Mouse (Mus musculus) stomach, embryonic 15.5 days (tissue): ENCODE measurements around the gene Ap3b2. TPM values are rescaled to one million over a fixed set of nuclear protein-coding genes. Genes with fewer than 3 reads are reported as not detected.

Source experiments
- ATAC-seq: fragments of 200-750 bp; cut with Nextera tagmentation; 2 replicates; pipeline ENCODE4 v1.8.0; 2017; ENCODE audit warnings: low read depth, moderate number of reproducible peaks, moderate TSS enrichment; ENCODE audit not compliant: insufficient read depth, low FRiP score
- H3K27ac ChIP-seq: fragments of 300-500 bp; sonication (generic); 2 replicates; pipeline ENCODE4 v1.5.1; 2015; ENCODE audit warnings: mild to moderate bottlenecking, inconsistent platforms
- H3K27me3 ChIP-seq: fragments of 300-500 bp; sonication (generic); replicated peaks from 2 replicates; pipeline ENCODE4 v1.6.1; 2015; ENCODE audit warnings: inconsistent platforms
- H3K36me3 ChIP-seq: fragments of 300-500 bp; sonication (generic); 2 replicates; pipeline ENCODE4 v1.6.1; 2015; ENCODE audit warnings: inconsistent platforms
- H3K4me1 ChIP-seq: fragments of 300-500 bp; sonication (generic); 2 replicates; pipeline ENCODE4 v1.6.1; 2015; ENCODE audit warnings: inconsistent platforms
- H3K4me2 ChIP-seq: fragments of 300-500 bp; sonication (generic); 2 replicates; pipeline ENCODE4 v1.6.1; 2015; ENCODE audit warnings: mild to moderate bottlenecking, inconsistent platforms
- H3K4me3 ChIP-seq: fragments of 300-500 bp; sonication (generic); replicated peaks from 2 replicates; pipeline ENCODE4 v1.5.1; 2015; ENCODE audit warnings: inconsistent platforms
- H3K9ac ChIP-seq: fragments of 300-500 bp; sonication (generic); 2 replicates; pipeline ENCODE4 v1.6.1; 2015; ENCODE audit warnings: inconsistent platforms
- H3K9me3 ChIP-seq: fragments of 300-500 bp; sonication (generic); 2 replicates; pipeline ENCODE4 v1.6.1; 2016; ENCODE audit warnings: inconsistent platforms
- WGBS: fragments of 180-500 bp; shearing (Covaris S2); methylation state at CpG from one replicate; pipeline ENCODE4 v1.1.7; 2015; 5-methylcytosine and 5-hydroxymethylcytosine counted together
- polyA plus RNA-seq: library from polyadenylated mRNA; unstranded; fragments of >200 nt; fragmentation: Nextera tagmentation; extraction: Ambion mirVana; gene quantifications from 2 replicates; pipeline ENCODE4 v1.2.1, GENCODE M21; 2015

The Ap3b2 gene
- 4.6 and 6.2 TPM in 2 replicates for polyA plus RNA-seq

GRCm38 (mm10) chr7:81493331-81494021, at the start of gene Ap3b2:
Ap3b2 (minus strand) TSS chr7:81493925.
- Histone ChIP-seq H3K4me2 (peak within 1 kb of the TSS; percentile 95), H3K9me3 (no peaks in the 10 kb centered on the region), H3K9ac (no peak within 1 kb of the TSS), H3K4me1 (peaks cover 6% of the 10 kb centered on the region; the same call in 1 of the 2 replicates), H3K36me3 (no peaks in the 10 kb centered on the region), H3K27me3 (peaks cover 30% of the 10 kb centered on the region), H3K4me3 (peak within 1 kb of the TSS; percentile 53), H3K27ac (no peak within 1 kb of the TSS)
- ATAC-seq: peak; percentile 63; the same call in 1 of the 2 replicates
- under 1% methylated on average over 50 of the region's 57 CpGs for WGBS

GRCm38 (mm10) chr7:81542934-81543333, 49.2 kb upstream of the Ap3b2 start:
- ATAC-seq: no peak
- no peak overlapping the region for H3K4me2 ChIP-seq

GRCm38 (mm10) chr7:81541924-81542524, 48.3 kb upstream of the Ap3b2 start:
- no peak overlapping the region for H3K9ac ChIP-seq
- H3K27ac ChIP-seq: no peak overlapping the region
- H3K4me1 ChIP-seq: no peaks in the 10 kb centered on the region
- no peak overlapping the region for H3K4me3 ChIP-seq
- H3K4me2 ChIP-seq: no peak overlapping the region
- WGBS: 83% methylated on average over 7 of the region's 7 CpGs
- no peaks in the 10 kb centered on the region for H3K27me3 ChIP-seq
- H3K9me3 ChIP-seq: no peaks in the 10 kb centered on the region
- no peaks in the 10 kb centered on the region for H3K36me3 ChIP-seq
- no peak for ATAC-seq

More at GRCm38 (mm10) chr7:81542934-81543333, 49.2 kb upstream of the Ap3b2 start:
- H3K27ac ChIP-seq: no peak overlapping the region
- H3K36me3 ChIP-seq: no peaks in the 10 kb centered on the region
- no peaks in the 10 kb centered on the region for H3K27me3 ChIP-seq
- no peak overlapping the region for H3K4me3 ChIP-seq
- H3K4me1 ChIP-seq: no peaks in the 10 kb centered on the region
- WGBS: 64% methylated on average over 8 of the region's 8 CpGs
- no peaks in the 10 kb centered on the region for H3K9me3 ChIP-seq
- no peak overlapping the region for H3K9ac ChIP-seq

GRCm38 (mm10) chr7:81540999-81541398, 47.3 kb upstream of the Ap3b2 start:
- Histone ChIP-seq H3K4me1 (no peaks in the 10 kb centered on the region), H3K27ac (no peak overlapping the region), H3K36me3 (no peaks in the 10 kb centered on the region), H3K9ac (no peak overlapping the region), H3K27me3 (no peaks in the 10 kb centered on the region), H3K9me3 (no peaks in the 10 kb centered on the region), H3K4me3 (no peak overlapping the region), H3K4me2 (no peak overlapping the region)
- 67% methylated on average over 1 of the region's 1 CpGs for WGBS
- ATAC-seq: no peak

- WGBS: 39% methylated on average over 2 of the region's 2 CpGs
- Histone ChIP-seq H3K4me3 (no peak overlapping the region), H3K27ac (no peak overlapping the region), H3K9me3 (no peaks in the 10 kb centered on the region), H3K36me3 (peaks cover 9% of the 10 kb centered on the region; the same call in 1 of the 2 replicates), H3K4me1 (no peaks in the 10 kb centered on the region), H3K27me3 (no peaks in the 10 kb centered on the region), H3K9ac (no peak overlapping the region), H3K4me2 (no peak overlapping the region)
- no peak for ATAC-seq
Observed at GRCm38 (mm10) chr7:81539565-81539964, 45.8 kb upstream of the Ap3b2 start.

- 50% methylated on average over 2 of the region's 2 CpGs for WGBS
Observed at GRCm38 (mm10) chr7:81538070-81538675, 44.4 kb upstream of the Ap3b2 start.

GRCm38 (mm10) chr7:81536478-81536877, 42.8 kb upstream of the Ap3b2 start:
- no peak overlapping the region for H3K27ac ChIP-seq
- 78% methylated on average over 4 of the region's 4 CpGs for WGBS

More at GRCm38 (mm10) chr7:81538070-81538675, 44.4 kb upstream of the Ap3b2 start:
- no peak overlapping the region for H3K9ac ChIP-seq
- ATAC-seq: no peak
- no peaks in the 10 kb centered on the region for H3K27me3 ChIP-seq
- H3K4me2 ChIP-seq: no peak overlapping the region
- H3K4me3 ChIP-seq: no peak overlapping the region
- H3K27ac ChIP-seq: no peak overlapping the region
- H3K4me1 ChIP-seq: no peaks in the 10 kb centered on the region
- no peaks in the 10 kb centered on the region for H3K9me3 ChIP-seq
- H3K36me3 ChIP-seq: peaks cover 20% of the 10 kb centered on the region

GRCm38 (mm10) chr7:81531462-81531861, 37.7 kb upstream of the Ap3b2 start:
- H3K4me2 ChIP-seq: no peak overlapping the region
- 84% methylated on average over 1 of the region's 1 CpGs for WGBS
- no peak for ATAC-seq
- H3K4me3 ChIP-seq: no peak overlapping the region
- H3K9me3 ChIP-seq: no peaks in the 10 kb centered on the region
- no peak overlapping the region for H3K27ac ChIP-seq
- H3K27me3 ChIP-seq: no peaks in the 10 kb centered on the region
- peaks cover 43% of the 10 kb centered on the region for H3K36me3 ChIP-seq
- no peak overlapping the region for H3K9ac ChIP-seq
- no peaks in the 10 kb centered on the region for H3K4me1 ChIP-seq

More at GRCm38 (mm10) chr7:81536478-81536877, 42.8 kb upstream of the Ap3b2 start:
- no peak for ATAC-seq
- Histone ChIP-seq H3K4me2 (no peak overlapping the region), H3K27me3 (no peaks in the 10 kb centered on the region), H3K4me3 (no peak overlapping the region), H3K9ac (no peak overlapping the region), H3K36me3 (peaks cover 34% of the 10 kb centered on the region), H3K9me3 (no peaks in the 10 kb centered on the region), H3K4me1 (no peaks in the 10 kb centered on the region)

- Histone ChIP-seq H3K4me3 (no peak overlapping the region), H3K27ac (no peak overlapping the region), H3K4me2 (no peak overlapping the region), H3K27me3 (no peaks in the 10 kb centered on the region), H3K9me3 (no peaks in the 10 kb centered on the region), H3K4me1 (peaks cover 5% of the 10 kb centered on the region; the same call in 1 of the 2 replicates), H3K36me3 (peaks cover 31% of the 10 kb centered on the region), H3K9ac (no peak overlapping the region)
- ATAC-seq: no peak
- 89% methylated on average over 8 of the region's 8 CpGs for WGBS
Observed at GRCm38 (mm10) chr7:81528918-81529317, 35.2 kb upstream of the Ap3b2 start.

- Histone ChIP-seq H3K4me2 (peak overlapping the region; percentile 74), H3K27ac (peak overlapping the region; percentile 97), H3K9me3 (no peaks in the 10 kb centered on the region), H3K4me1 (peaks cover 8% of the 10 kb centered on the region; the same call in 1 of the 2 replicates), H3K27me3 (no peaks in the 10 kb centered on the region), H3K4me3 (peak overlapping the region; percentile 68), H3K9ac (peak overlapping the region; percentile 42; the same call in 1 of the 2 replicates), H3K36me3 (peaks cover 11% of the 10 kb centered on the region; the same call in 1 of the 2 replicates)
- WGBS: 5% methylated on average over 13 of the region's 13 CpGs
- ATAC-seq: no peak
Observed at GRCm38 (mm10) chr7:81523663-81524017, 29.9 kb upstream of the Ap3b2 start.

GRCm38 (mm10) chr7:81523008-81523662, 29.4 kb upstream of the Ap3b2 start:
- Histone ChIP-seq H3K27me3 (no peaks in the 10 kb centered on the region), H3K27ac (peak overlapping the region; percentile 97), H3K4me1 (peaks cover 8% of the 10 kb centered on the region; the same call in 1 of the 2 replicates), H3K36me3 (peaks cover 11% of the 10 kb centered on the region; the same call in 1 of the 2 replicates), H3K9me3 (no peaks in the 10 kb centered on the region), H3K9ac (peak overlapping the region; percentile 66; the same call in 1 of the 2 replicates), H3K4me2 (peak overlapping the region; percentile 74), H3K4me3 (peak overlapping the region; percentile 68)
- WGBS: under 1% methylated on average over 31 of the region's 31 CpGs
- peak; percentile 98 for ATAC-seq
